Mouse (Mus musculus) midbrain, embryonic 14.5 days (tissue): ENCODE data around the gene Fgf12. TPM values are rescaled to one million over a fixed set of nuclear protein-coding genes. Genes with fewer than 3 reads are reported as not detected.

ENCODE experiments used
- ATAC-seq: fragments of 200-750 bp; cut with Nextera tagmentation; 2 replicates; pipeline ENCODE4 v1.8.0; 2017; ENCODE audit warnings: moderate number of reproducible peaks, moderate library complexity; ENCODE audit not compliant: low FRiP score, low TSS enrichment
- DNase-seq: peaks from one replicate; pipeline ENCODE4 v3.0.0-alpha.2; 2015
- H3K27ac ChIP-seq: fragments of 300-500 bp; sonication (generic); replicated peaks from 2 replicates; pipeline ENCODE4 v1.5.1; 2014; ENCODE audit warnings: mild to moderate bottlenecking, low read depth, low read length, moderate library complexity
- H3K27me3 ChIP-seq: fragments of 300-500 bp; sonication (generic); 2 replicates; pipeline ENCODE4 v1.6.1; 2014; ENCODE audit warnings: low read length, control low read depth, mixed read lengths; ENCODE audit not compliant: control insufficient read depth, insufficient read depth
- H3K36me3 ChIP-seq: fragments of 300-500 bp; sonication (generic); 2 replicates; pipeline ENCODE4 v1.6.1; 2014; ENCODE audit warnings: low read length, control low read depth; ENCODE audit not compliant: control insufficient read depth, insufficient read depth
- H3K4me1 ChIP-seq: fragments of 300-500 bp; sonication (generic); 2 replicates; pipeline ENCODE4 v1.6.1; 2014; ENCODE audit warnings: mild to moderate bottlenecking, antibody characterized with exemption, low read length, control low read depth; ENCODE audit not compliant: control insufficient read depth, insufficient read depth
- H3K4me2 ChIP-seq: fragments of 300-500 bp; sonication (generic); 2 replicates; pipeline ENCODE4 v1.6.1; 2014; ENCODE audit warnings: mild to moderate bottlenecking, low read length, moderate library complexity
- H3K4me3 ChIP-seq: fragments of 300-500 bp; sonication (generic); replicated peaks from 2 replicates; pipeline ENCODE4 v1.5.1; 2014; ENCODE audit warnings: low read depth, low read length
- H3K9ac ChIP-seq: fragments of 300-500 bp; sonication (generic); replicated peaks from 2 replicates; pipeline ENCODE4 v1.6.1; 2014; ENCODE audit warnings: mild to moderate bottlenecking, low read length, moderate library complexity
- H3K9me3 ChIP-seq: fragments of 300-500 bp; sonication (generic); 2 replicates; pipeline ENCODE4 v1.6.1; 2016; ENCODE audit warnings: low read length, control low read depth, mixed read lengths; ENCODE audit not compliant: control insufficient read depth
- WGBS: fragments of 180-500 bp; shearing (Covaris S2); extraction: QIAGEN DNeasy Blood & Tissue Kit; methylation state at CpG from one replicate; pipeline ENCODE4 v1.1.7; 2014; 5-methylcytosine and 5-hydroxymethylcytosine counted together
- polyA plus RNA-seq: library from polyadenylated mRNA; unstranded; fragments of >200 nt; fragmentation: Nextera tagmentation; extraction: Ambion mirVana; gene quantifications from 2 replicates; pipeline ENCODE4 v1.2.1, GENCODE M21; 2014

Fgf12 gene
- polyA plus RNA-seq, 1 experiment from 2014 or later = 32.1 TPM

DNA sequence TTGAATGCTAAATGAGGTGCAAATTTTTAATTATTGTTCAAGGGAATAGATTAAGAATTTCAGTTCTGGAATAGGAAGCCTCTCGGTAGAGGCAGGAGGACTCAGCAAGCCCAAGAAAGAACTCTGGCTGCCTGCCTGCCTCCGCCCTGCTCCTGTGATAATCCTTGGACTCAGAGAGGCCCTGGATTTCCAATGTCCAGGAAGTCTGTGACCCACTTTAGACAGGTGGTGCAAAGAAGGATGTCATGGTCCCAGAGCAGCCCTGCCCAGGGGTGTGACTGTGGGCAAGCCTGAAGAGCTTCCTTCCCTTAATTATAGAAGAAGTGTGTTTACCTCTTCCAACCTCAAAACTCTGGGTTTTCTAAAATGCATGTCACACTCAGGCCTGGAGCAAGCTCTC, 273.8 kb downstream of the Fgf12 start:
- Histone ChIP-seq H3K27me3 (no peaks in the 10 kb centered on the region), H3K36me3 (no peaks in the 10 kb centered on the region), H3K4me1 (no peaks in the 10 kb centered on the region), H3K4me3 (no peak overlapping the region), H3K9me3 (no peaks in the 10 kb centered on the region), H3K4me2 (no peak overlapping the region), H3K27ac (no peak overlapping the region), H3K9ac (no peak overlapping the region)
- ATAC-seq (no peak), DNase-seq (no peak)
- 94% methylated on average over 2 of the region's 2 CpGs for WGBS

DNA sequence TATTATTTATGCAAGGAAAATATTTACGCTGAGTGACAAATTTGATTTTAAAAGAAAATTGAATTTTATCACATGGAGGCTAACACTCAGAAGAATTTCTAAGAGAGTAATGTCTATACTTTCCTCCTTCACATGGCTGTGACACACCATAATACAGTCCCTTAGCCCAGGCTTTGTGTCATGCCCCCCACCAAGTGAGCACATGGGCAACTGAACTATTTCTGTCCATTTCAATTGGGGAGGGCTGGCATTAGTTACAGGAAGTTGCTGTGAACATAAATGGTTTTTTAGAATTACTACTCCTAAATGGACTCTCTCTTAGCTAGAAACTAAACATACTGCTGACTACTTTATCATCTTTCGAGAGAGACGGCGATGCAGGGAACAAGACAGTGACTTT, 276.2 kb downstream of the Fgf12 start:
- WGBS = 96% methylated on average over 4 of the region's 4 CpGs
- Histone ChIP-seq H3K27ac (no peak overlapping the region), H3K4me2 (no peak overlapping the region), H3K36me3 (no peaks in the 10 kb centered on the region), H3K4me3 (no peak overlapping the region), H3K9ac (no peak overlapping the region), H3K4me1 (no peaks in the 10 kb centered on the region), H3K9me3 (no peaks in the 10 kb centered on the region), H3K27me3 (no peaks in the 10 kb centered on the region)
- ATAC-seq (no peak), DNase-seq (no peak)

DNA sequence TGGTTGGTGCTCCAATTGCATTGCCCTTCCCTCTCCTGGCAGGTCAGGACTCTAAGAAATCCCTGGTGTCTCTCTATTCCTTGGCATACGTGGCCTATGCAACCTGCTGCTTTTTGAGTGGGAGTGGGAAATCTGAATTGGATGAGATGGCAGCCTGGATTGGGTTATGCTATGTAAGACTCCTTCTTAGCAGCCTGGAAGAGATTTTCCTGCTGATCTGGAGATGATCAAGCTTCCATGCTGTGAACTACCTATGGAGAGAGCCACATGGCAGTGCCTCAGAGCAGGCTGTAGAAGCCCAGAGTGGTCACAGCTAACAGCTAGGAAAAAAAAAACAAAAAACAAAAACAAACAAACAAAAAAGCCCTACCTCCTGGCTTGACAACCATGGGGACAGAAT, 277.3 kb downstream of the Fgf12 start:
- Histone ChIP-seq H3K27me3 (no peaks in the 10 kb centered on the region), H3K9me3 (no peaks in the 10 kb centered on the region), H3K27ac (no peak overlapping the region), H3K4me1 (no peaks in the 10 kb centered on the region), H3K36me3 (no peaks in the 10 kb centered on the region), H3K9ac (no peak overlapping the region), H3K4me2 (no peak overlapping the region), H3K4me3 (no peak overlapping the region)
- ATAC-seq (no peak), DNase-seq (no peak)
- WGBS = 62% methylated on average over 1 of the region's 1 CpGs

DNA sequence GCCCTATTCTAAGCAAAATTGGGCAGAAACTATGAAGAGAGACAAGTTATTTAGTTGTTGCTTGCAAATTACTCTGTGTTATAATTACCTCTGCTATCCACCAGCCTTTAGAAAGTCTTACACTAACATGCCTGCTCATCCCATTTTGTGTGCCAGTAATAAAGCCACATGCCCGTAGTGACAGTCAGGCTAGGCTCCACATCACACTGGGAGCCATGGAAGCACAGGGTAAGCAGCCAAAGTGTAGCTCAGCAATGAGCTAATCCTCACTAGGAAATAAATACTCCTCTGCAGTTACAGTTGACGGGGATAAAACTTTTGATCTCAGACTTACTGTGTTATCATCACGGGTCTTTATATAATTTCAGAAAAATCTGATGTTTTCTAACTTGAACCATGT, 298.0 kb downstream of the Fgf12 start:
- Histone ChIP-seq H3K4me3 (no peak overlapping the region), H3K9ac (no peak overlapping the region), H3K27me3 (no peaks in the 10 kb centered on the region), H3K36me3 (no peaks in the 10 kb centered on the region), H3K4me2 (no peak overlapping the region), H3K27ac (no peak overlapping the region), H3K9me3 (no peaks in the 10 kb centered on the region), H3K4me1 (no peaks in the 10 kb centered on the region)
- ATAC-seq = no peak
- DNase-seq = no peak
- 81% methylated on average over 3 of the region's 3 CpGs for WGBS

DNA sequence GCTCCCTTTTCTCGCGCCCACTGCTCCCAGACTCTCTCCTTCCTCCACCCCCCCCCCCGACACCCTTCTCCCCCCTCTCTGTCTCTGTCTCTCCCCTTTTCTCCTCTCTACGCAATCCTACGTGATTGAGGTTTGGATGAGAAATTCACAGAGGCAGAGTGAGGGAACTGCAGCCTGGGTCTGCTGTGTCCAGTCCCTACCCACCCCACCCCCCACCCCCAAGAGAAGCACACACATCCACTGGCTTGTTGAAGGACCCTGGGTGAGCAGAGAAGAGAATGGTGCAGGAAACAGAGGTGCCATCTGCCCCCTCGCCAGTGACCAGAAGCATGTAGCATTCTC, 305.8 kb downstream of the Fgf12 start:
- no peak for DNase-seq
- WGBS = 1% methylated on average over 4 of the region's 6 CpGs
- Histone ChIP-seq H3K9ac (peak overlapping the region; percentile 79), H3K27ac (peak overlapping the region; percentile 81), H3K27me3 (0 out of 2 replicates have a peak, but pooled peaks cover 8% of the 10 kb centered on the region), H3K36me3 (no peaks in the 10 kb centered on the region), H3K4me2 (peak overlapping the region; percentile 95), H3K4me3 (peak overlapping the region; percentile 82), H3K4me1 (peaks cover 10% of the 10 kb centered on the region), H3K9me3 (no peaks in the 10 kb centered on the region)
- peak; percentile 60 for ATAC-seq

DNA sequence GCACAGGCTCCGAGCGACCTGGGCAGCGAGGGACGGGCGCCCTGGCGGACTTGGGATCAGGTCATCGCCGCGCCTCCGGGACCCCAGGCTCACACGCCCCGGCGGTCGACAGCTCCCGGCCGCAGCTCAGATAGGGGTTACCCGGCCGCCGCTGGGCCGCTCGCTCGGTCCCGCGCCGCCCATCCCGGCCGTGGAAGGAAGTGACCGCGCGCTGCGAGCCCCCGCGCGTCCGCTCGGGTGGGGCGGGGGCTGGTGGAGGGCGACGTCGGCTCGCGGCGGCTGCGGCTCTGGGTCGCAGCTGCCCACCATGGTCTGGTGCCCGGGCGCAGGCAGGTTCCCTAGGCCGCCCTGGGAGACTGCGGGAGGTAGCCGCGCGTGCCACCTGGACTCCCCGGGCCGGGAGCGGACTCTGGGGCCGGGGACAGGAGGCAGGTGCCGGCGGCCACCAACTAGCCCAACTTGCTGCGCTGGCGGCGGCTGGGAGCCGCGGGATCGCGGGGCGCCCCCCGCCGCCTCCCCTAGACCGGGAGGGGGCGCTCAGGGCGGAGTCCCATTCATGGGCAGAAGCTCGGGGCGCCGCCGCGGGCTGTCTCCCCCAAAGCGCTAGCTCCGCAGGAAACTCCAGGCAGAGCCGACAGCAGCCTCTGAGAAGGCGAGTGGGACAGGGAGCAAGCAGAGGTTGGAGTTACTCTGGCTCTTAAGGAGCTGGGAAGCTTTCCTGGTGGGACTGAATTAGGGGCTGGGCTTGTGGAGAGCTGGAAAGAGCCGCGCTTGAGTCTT, 306.3 kb downstream of the Fgf12 start:
- under 1% methylated on average over 82 of the region's 82 CpGs for WGBS
- H3K4me2 ChIP-seq = peak overlapping the region; percentile 95
- no peaks in the 10 kb centered on the region for H3K36me3 ChIP-seq
- peak; percentile 82 for DNase-seq
- H3K9me3 ChIP-seq = no peaks in the 10 kb centered on the region
- peak overlapping the region; percentile 81 for H3K27ac ChIP-seq
- H3K4me1 ChIP-seq = peaks cover 10% of the 10 kb centered on the region
- H3K27me3 ChIP-seq = 0 out of 2 replicates have a peak, but pooled peaks cover 8% of the 10 kb centered on the region
- peak; percentile 73 for ATAC-seq
- H3K4me3 ChIP-seq = peak overlapping the region; percentile 82
- H3K9ac ChIP-seq = peak overlapping the region; percentile 79

DNA sequence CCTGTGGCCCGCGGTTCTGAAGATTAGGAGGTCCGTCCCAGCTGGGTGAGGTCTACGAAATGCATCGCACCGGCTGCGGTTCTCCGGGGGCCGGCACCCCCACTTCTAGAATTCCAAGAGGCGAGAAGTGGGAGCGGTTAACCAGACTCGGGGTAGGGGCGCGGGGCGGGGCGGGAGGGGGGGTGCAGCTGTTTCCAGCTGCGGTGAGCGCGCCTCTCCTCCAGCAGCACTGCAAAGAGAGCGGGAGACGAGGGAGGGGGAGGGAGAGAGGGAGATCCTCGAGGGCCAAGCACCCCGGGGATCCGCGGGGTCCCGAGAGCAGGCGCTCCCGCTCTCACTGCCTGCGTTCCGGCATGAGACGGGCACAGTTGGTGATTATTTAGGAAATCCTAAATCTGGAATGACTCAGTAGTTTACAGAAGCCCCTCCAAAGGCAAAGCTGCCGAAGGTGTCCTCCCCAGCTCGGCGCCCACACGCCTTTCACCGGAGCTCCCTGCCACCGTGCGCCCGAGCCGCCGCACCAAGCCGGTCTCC, 307.0 kb downstream of the Fgf12 start:
- Histone ChIP-seq H3K4me3 (peak overlapping the region; percentile 82), H3K4me2 (peak overlapping the region; percentile 95)
- ATAC-seq = peak; percentile 63

DNA sequence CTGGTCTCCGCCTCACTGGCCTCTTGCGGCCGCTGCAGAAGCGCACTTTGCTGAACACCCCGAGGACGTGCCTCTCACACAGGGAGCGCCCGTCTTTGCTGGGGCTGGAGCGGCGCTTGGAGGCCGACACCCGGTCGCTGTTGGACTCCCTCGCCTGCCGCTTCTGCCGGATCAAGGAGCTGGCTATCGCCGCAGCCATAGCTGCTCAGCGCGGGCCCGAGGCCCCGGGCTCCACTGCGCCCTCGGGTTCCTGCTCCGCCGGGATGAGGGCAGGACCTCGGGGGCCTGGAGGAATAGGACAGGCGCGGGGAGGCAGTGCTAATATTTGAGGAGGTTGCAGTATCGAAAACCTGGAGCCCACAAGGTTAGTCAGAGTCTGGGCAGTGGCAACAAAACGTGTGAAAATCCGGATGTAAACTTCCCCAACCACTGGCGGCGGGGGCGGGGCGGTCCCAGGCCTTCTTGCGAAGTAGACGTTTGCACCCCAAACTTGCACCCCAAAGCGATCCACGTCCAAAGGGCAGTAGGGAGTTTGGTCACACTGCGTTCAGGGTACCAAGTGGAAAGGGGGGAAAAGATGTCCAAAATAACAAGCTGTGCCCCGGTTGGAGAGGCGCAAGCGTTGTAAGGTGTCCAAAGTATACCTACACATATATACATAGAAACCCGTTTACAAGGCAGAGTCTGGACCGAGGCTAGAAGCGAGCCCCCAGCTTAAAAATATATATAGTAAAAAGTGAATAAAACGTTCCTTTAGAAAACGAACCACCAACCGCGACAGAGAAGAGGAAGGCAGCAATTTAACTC, 307.7 kb downstream of the Fgf12 start:
- Histone ChIP-seq H3K4me1 (peaks cover 10% of the 10 kb centered on the region), H3K4me2 (peak overlapping the region; percentile 95), H3K9me3 (no peaks in the 10 kb centered on the region), H3K27ac (peak overlapping the region; percentile 81), H3K27me3 (0 out of 2 replicates have a peak, but pooled peaks cover 8% of the 10 kb centered on the region), H3K4me3 (peak overlapping the region; percentile 82), H3K36me3 (no peaks in the 10 kb centered on the region), H3K9ac (peak overlapping the region; percentile 79)
- WGBS = under 1% methylated on average over 51 of the region's 51 CpGs
- peak; percentile 68 for DNase-seq
- peak; percentile 16; the same call in 1 of the 2 replicates for ATAC-seq

More for the DNA sequence above, 307.0 kb downstream of the Fgf12 start:
- Histone ChIP-seq H3K27ac (peak overlapping the region; percentile 81), H3K9me3 (no peaks in the 10 kb centered on the region), H3K4me1 (peaks cover 10% of the 10 kb centered on the region), H3K27me3 (0 out of 2 replicates have a peak, but pooled peaks cover 8% of the 10 kb centered on the region), H3K9ac (peak overlapping the region; percentile 79), H3K36me3 (no peaks in the 10 kb centered on the region)
- DNase-seq = peak; percentile 76
- under 1% methylated on average over 39 of the region's 42 CpGs for WGBS
